Mouse (Mus musculus) kidney, adult 18-20 months (tissue): Measurements from ENCODE around the gene Gm21677.
"Not testable (repeated sequence)": the region's sequence is repeated elsewhere in the genome, so short reads cannot be mapped to it uniquely, and the experiment has no call there.

Experiments used
- DNase-seq: peaks from one replicate; pipeline ENCODE4 v3.0.0; 2021

Gm21677 gene

GRCm38 (mm10) chrY:3306349-3306748, at the start of gene Gm21677:
Gm21677 (minus strand) TSS chrY:3306449.
- DNase-seq: not testable (repeated sequence)

GRCm38 (mm10) chrY:3345229-3345628, 39.0 kb upstream of the Gm21677 start, which contains the start of gene Gm21693:
Gm21693 (minus strand) TSS chrY:3345329.
- not testable (repeated sequence) for DNase-seq

- not testable (repeated sequence) for DNase-seq
These were observed 34.4 kb upstream of the Gm21677 start for GRCm38 (mm10) chrY:3340661-3341060.
